Mouse (Mus musculus): ENCODE data around the gene Col7a1. TPM values are rescaled to one million over a fixed set of nuclear protein-coding genes. Genes with fewer than 3 reads are reported as not detected.

Gene Col7a1
- polyA plus RNA-seq, 1 experiment, result 1.1 TPM

- Histone ChIP-seq H3K4me1 (ENCODE audit: control insufficient read depth, insufficient read depth, insufficient read length, low read length) (peaks cover 8% of the 10 kb centered on the region), H3K4me3 (ENCODE audit: insufficient read depth, low read depth, low read length) (no peak overlapping the region), H3K27ac (replicated peaks; ENCODE audit: low read depth, low read length) (0 out of 2 replicates have a peak overlapping the region, but pooled peaks have one; percentile 17)
Observed at GRCm38 (mm10) chr9:109027521-109027920, 74.1 kb downstream of the Col7a1 start.

- peaks cover 8% of the 10 kb centered on the region for H3K4me1 ChIP-seq (ENCODE audit: control insufficient read depth, insufficient read depth, insufficient read length, low read length)
- no peak overlapping the region for H3K27ac ChIP-seq (replicated peaks; ENCODE audit: low read depth, low read length)
- no peak overlapping the region for H3K4me3 ChIP-seq (ENCODE audit: insufficient read depth, low read depth, low read length)
Observed at GRCm38 (mm10) chr9:109028421-109028820, 75.0 kb downstream of the Col7a1 start.

DNA sequence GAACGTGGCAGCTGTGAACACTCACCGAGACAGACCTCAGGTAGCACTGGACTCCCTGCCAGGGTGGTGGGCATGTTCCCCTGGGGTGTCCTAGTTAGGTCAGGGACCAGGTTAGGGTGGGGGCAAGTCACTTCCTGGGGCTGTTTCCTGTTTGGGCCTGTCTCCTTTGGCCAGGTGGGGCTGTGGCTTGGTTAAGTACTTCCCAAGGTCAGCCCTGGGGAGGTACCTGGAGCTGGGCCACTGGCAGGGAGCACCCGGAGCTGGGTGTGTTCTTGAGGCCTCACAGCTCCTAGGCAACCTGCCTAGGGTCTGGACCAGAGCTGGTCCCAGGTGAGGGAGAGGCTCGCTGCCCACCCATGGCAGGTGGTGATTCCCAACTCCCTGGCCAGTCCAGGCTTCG, 75.5 kb downstream of the Col7a1 start:
- H3K27ac ChIP-seq (replicated peaks; ENCODE audit: low read depth, low read length), result no peak overlapping the region
- no peak overlapping the region for H3K4me3 ChIP-seq (ENCODE audit: insufficient read depth, low read depth, low read length)
- peaks cover 4% of the 10 kb centered on the region for H3K4me1 ChIP-seq (ENCODE audit: control insufficient read depth, insufficient read depth, insufficient read length, low read length)

GRCm38 (mm10) chr9:109030312-109030711, 76.9 kb downstream of the Col7a1 start:
- H3K27ac ChIP-seq (replicated peaks; ENCODE audit: low read depth, low read length), result no peak overlapping the region

GRCm38 (mm10) chr9:109031001-109031400, 77.6 kb downstream of the Col7a1 start:
- H3K4me3 ChIP-seq (ENCODE audit: insufficient read depth, low read depth, low read length), result no peak overlapping the region
- peaks cover 4% of the 10 kb centered on the region for H3K4me1 ChIP-seq (ENCODE audit: control insufficient read depth, insufficient read depth, insufficient read length, low read length)

More at GRCm38 (mm10) chr9:109030312-109030711, 76.9 kb downstream of the Col7a1 start:
- Histone ChIP-seq H3K4me3 (ENCODE audit: insufficient read depth, low read depth, low read length) (no peak overlapping the region), H3K4me1 (ENCODE audit: control insufficient read depth, insufficient read depth, insufficient read length, low read length) (peaks cover 4% of the 10 kb centered on the region)

GRCm38 (mm10) chr9:109031686-109032085, 78.3 kb downstream of the Col7a1 start:
- Histone ChIP-seq H3K4me3 (ENCODE audit: insufficient read depth, low read depth, low read length) (no peak overlapping the region), H3K4me1 (ENCODE audit: control insufficient read depth, insufficient read depth, insufficient read length, low read length) (peaks cover 4% of the 10 kb centered on the region), H3K27ac (replicated peaks; ENCODE audit: low read depth, low read length) (no peak overlapping the region)

More at GRCm38 (mm10) chr9:109031001-109031400, 77.6 kb downstream of the Col7a1 start:
- H3K27ac ChIP-seq (replicated peaks; ENCODE audit: low read depth, low read length), result no peak overlapping the region

DNA sequence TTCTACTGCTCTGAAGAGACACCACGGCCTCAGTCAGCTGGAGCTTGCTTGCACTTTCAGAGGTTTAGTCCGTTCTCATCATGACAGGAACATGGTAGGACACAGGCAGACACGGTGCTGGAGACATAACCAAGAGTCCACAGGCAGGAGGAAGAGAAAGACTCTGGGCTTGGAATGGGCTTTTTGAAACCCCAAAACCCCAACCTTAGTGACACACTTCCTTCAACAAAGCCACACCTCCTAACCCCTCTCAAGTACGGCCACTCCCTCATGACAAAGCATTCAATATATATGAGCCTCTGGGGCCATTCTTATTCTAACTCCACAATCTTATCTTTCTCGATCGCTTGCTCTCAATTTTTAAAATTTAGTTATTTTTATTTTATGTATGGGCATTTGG, 79.0 kb downstream of the Col7a1 start:
- peaks cover 3% of the 10 kb centered on the region for H3K4me1 ChIP-seq (ENCODE audit: control insufficient read depth, insufficient read depth, insufficient read length, low read length)
- H3K27ac ChIP-seq (replicated peaks; ENCODE audit: low read depth, low read length), result no peak overlapping the region
- H3K4me3 ChIP-seq (ENCODE audit: insufficient read depth, low read depth, low read length), result no peak overlapping the region

Other genes starting within 250 kb of the Col7a1 start
- 14.0 and 16.2 TPM in 2 replicates for gene Ip6k2, start 169.8 kb upstream of the Col7a1 start, polyA plus RNA-seq (2012; ENCODE audit: insufficient read depth, insufficient read length, missing spikeins)
- gene Nckipsd, start 145.2 kb upstream of the Col7a1 start, polyA plus RNA-seq (2012; ENCODE audit: insufficient read depth, insufficient read length, missing spikeins), result 3.9 and 6.4 TPM in 2 replicates
- not detected in 2 replicates for gene Celsr3, start 127.3 kb upstream of the Col7a1 start, polyA plus RNA-seq (2012; ENCODE audit: insufficient read depth, insufficient read length, missing spikeins)
- 4.4 and 7.5 TPM in 2 replicates for gene Slc26a6, start 100.3 kb upstream of the Col7a1 start, polyA plus RNA-seq (2012; ENCODE audit: insufficient read depth, insufficient read length, missing spikeins)
- gene Tmem89, start 39.0 kb upstream of the Col7a1 start, polyA plus RNA-seq (2012; ENCODE audit: insufficient read depth, insufficient read length, missing spikeins), result not detected in 2 replicates
- 1,481 and 1,573 TPM in 2 replicates for gene Uqcrc1, start 17.0 kb upstream of the Col7a1 start, polyA plus RNA-seq (2012; ENCODE audit: insufficient read depth, insufficient read length, missing spikeins)
- gene Ucn2, start 32.4 kb downstream of the Col7a1 start, polyA plus RNA-seq (2012; ENCODE audit: insufficient read depth, insufficient read length, missing spikeins), result not detected in 2 replicates
- 3.4 and 3.8 TPM in 2 replicates for gene Pfkfb4, start 38.2 kb downstream of the Col7a1 start, polyA plus RNA-seq (2012; ENCODE audit: insufficient read depth, insufficient read length, missing spikeins)
- 30.4 and 48.6 TPM in 2 replicates for gene Shisa5, start 85.0 kb downstream of the Col7a1 start, polyA plus RNA-seq (2012; ENCODE audit: insufficient read depth, insufficient read length, missing spikeins)
- 6.6 and 16.6 TPM in 2 replicates for gene Trex1, start 106.1 kb downstream of the Col7a1 start, polyA plus RNA-seq (2012; ENCODE audit: insufficient read depth, insufficient read length, missing spikeins)
- 3.6 and 4.8 TPM in 2 replicates for gene Atrip, start 120.5 kb downstream of the Col7a1 start, polyA plus RNA-seq (2012; ENCODE audit: insufficient read depth, insufficient read length, missing spikeins)
- 10.8 and 14.4 TPM in 2 replicates for gene Ccdc51, start 128.9 kb downstream of the Col7a1 start, polyA plus RNA-seq (2012; ENCODE audit: insufficient read depth, insufficient read length, missing spikeins)
- gene Tma7, start 129.0 kb downstream of the Col7a1 start, polyA plus RNA-seq (2012; ENCODE audit: insufficient read depth, insufficient read length, missing spikeins), result 232 and 572 TPM in 2 replicates
- gene Plxnb1, start 141.8 kb downstream of the Col7a1 start, polyA plus RNA-seq (2012; ENCODE audit: insufficient read depth, insufficient read length, missing spikeins), result not detected in 2 replicates
- not detected in 2 replicates for gene Fbxw21, start 208.5 kb downstream of the Col7a1 start, polyA plus RNA-seq (2012; ENCODE audit: insufficient read depth, insufficient read length, missing spikeins)
- gene Fbxw13, start 242.4 kb downstream of the Col7a1 start, polyA plus RNA-seq (2012; ENCODE audit: insufficient read depth, insufficient read length, missing spikeins), result not detected in 2 replicates

Data from brown adipose tissue, adult 24 weeks (tissue).